Mouse (Mus musculus): ENCODE data around the gene Gm45233. TPM values are rescaled to one million over a fixed set of nuclear protein-coding genes. Genes with fewer than 3 reads are reported as not detected.

The Gm45233 gene
- polyA plus RNA-seq, 1 experiment, result 1.5 TPM

- H3K4me1 ChIP-seq (ENCODE audit: control insufficient read depth, insufficient read depth, low read length), result no peaks in the 10 kb centered on the region
- TF ChIP-seq CTCF (IDR thresholded peaks at IDR 0.05; ENCODE audit: insufficient read depth, low read length), result no peak
- no peak for TF ChIP-seq POLR2A (IDR thresholded peaks at IDR 0.05; ENCODE audit: borderline replicate concordance, extremely low read depth, low read depth, low read length)
- no peak overlapping the region for H3K4me3 ChIP-seq (replicated peaks; ENCODE audit: extremely low read depth, low read depth, low read length)
- 7% methylated on average over 10 of the region's 10 CpGs for WGBS
- DNase-seq, result no peak
Observed at GRCm38 (mm10) chr7:43483236-43483635, 39.3 kb downstream of the Gm45233 start.

GRCm38 (mm10) chr7:43488646-43489045, 44.7 kb downstream of the Gm45233 start:
- DNase-seq, result no peak
- Histone ChIP-seq H3K4me3 (replicated peaks; ENCODE audit: extremely low read depth, low read depth, low read length) (no peak overlapping the region), H3K4me1 (ENCODE audit: control insufficient read depth, insufficient read depth, low read length) (no peaks in the 10 kb centered on the region)
- TF ChIP-seq POLR2A (IDR thresholded peaks at IDR 0.05; ENCODE audit: borderline replicate concordance, extremely low read depth, low read depth, low read length), result no peak
- no peak for TF ChIP-seq CTCF (IDR thresholded peaks at IDR 0.05; ENCODE audit: insufficient read depth, low read length)
- WGBS, result 35% methylated on average over 5 of the region's 5 CpGs

- no peak for DNase-seq
- 3% methylated on average over 19 of the region's 41 CpGs for WGBS
- H3K4me1 ChIP-seq (ENCODE audit: control insufficient read depth, insufficient read depth, low read length), result no peaks in the 10 kb centered on the region
Observed at GRCm38 (mm10) chr7:43489631-43490125, 45.8 kb downstream of the Gm45233 start, which contains the start of gene Iglon5. Iglon5 (minus strand) TSS chr7:43490075.

GRCm38 (mm10) chr7:43490182-43490584, 46.3 kb downstream of the Gm45233 start:
- Histone ChIP-seq H3K4me3 (replicated peaks; ENCODE audit: extremely low read depth, low read depth, low read length) (no peak overlapping the region), H3K4me1 (ENCODE audit: control insufficient read depth, insufficient read depth, low read length) (no peaks in the 10 kb centered on the region)
- no peak for TF ChIP-seq POLR2A (IDR thresholded peaks at IDR 0.05; ENCODE audit: borderline replicate concordance, extremely low read depth, low read depth, low read length)
- TF ChIP-seq CTCF (IDR thresholded peaks at IDR 0.05; ENCODE audit: insufficient read depth, low read length), result no peak
- no peak for DNase-seq
- 0% methylated on average over 12 of the region's 13 CpGs for WGBS

More at GRCm38 (mm10) chr7:43489631-43490125, 45.8 kb downstream of the Gm45233 start, which contains the start of gene Iglon5:
- no peak within 1 kb of the TSS for H3K4me3 ChIP-seq (replicated peaks; ENCODE audit: extremely low read depth, low read depth, low read length)
- TF ChIP-seq POLR2A (IDR thresholded peaks at IDR 0.05; ENCODE audit: borderline replicate concordance, extremely low read depth, low read depth, low read length) (no peak), CTCF (IDR thresholded peaks at IDR 0.05; ENCODE audit: insufficient read depth, low read length) (no peak)

GRCm38 (mm10) chr7:43490861-43491260, 46.9 kb downstream of the Gm45233 start:
- Histone ChIP-seq H3K4me3 (replicated peaks; ENCODE audit: extremely low read depth, low read depth, low read length) (no peak overlapping the region), H3K4me1 (ENCODE audit: control insufficient read depth, insufficient read depth, low read length) (no peaks in the 10 kb centered on the region)
- TF ChIP-seq POLR2A (IDR thresholded peaks at IDR 0.05; ENCODE audit: borderline replicate concordance, extremely low read depth, low read depth, low read length), result no peak
- TF ChIP-seq CTCF (IDR thresholded peaks at IDR 0.05; ENCODE audit: insufficient read depth, low read length), result no peak
- WGBS, result 52% methylated on average over 9 of the region's 9 CpGs
- DNase-seq, result no peak

- peak; percentile 57 for TF ChIP-seq CTCF (IDR thresholded peaks at IDR 0.05; ENCODE audit: insufficient read depth, low read length)
- TF ChIP-seq POLR2A (IDR thresholded peaks at IDR 0.05; ENCODE audit: borderline replicate concordance, extremely low read depth, low read depth, low read length), result no peak
- no peak overlapping the region for H3K4me3 ChIP-seq (replicated peaks; ENCODE audit: extremely low read depth, low read depth, low read length)
- H3K4me1 ChIP-seq (ENCODE audit: control insufficient read depth, insufficient read depth, low read length), result no peaks in the 10 kb centered on the region
- DNase-seq, result no peak
- 19% methylated on average over 21 of the region's 21 CpGs for WGBS
Observed at GRCm38 (mm10) chr7:43495343-43496021, 51.6 kb downstream of the Gm45233 start.

GRCm38 (mm10) chr7:43511707-43512478, 68.0 kb downstream of the Gm45233 start:
- WGBS, result 24% methylated on average over 4 of the region's 4 CpGs
- DNase-seq, result no peak
- H3K4me1 ChIP-seq (ENCODE audit: control insufficient read depth, insufficient read depth, low read length), result no peaks in the 10 kb centered on the region
- H3K4me3 ChIP-seq (replicated peaks; ENCODE audit: extremely low read depth, low read depth, low read length), result no peak overlapping the region
- TF ChIP-seq POLR2A (IDR thresholded peaks at IDR 0.05; ENCODE audit: borderline replicate concordance, extremely low read depth, low read depth, low read length) (no peak), CTCF (IDR thresholded peaks at IDR 0.05; ENCODE audit: insufficient read depth, low read length) (no peak)

GRCm38 (mm10) chr7:43512519-43512918, 68.6 kb downstream of the Gm45233 start:
- WGBS, result 76% methylated on average over 4 of the region's 4 CpGs
- TF ChIP-seq POLR2A (IDR thresholded peaks at IDR 0.05; ENCODE audit: borderline replicate concordance, extremely low read depth, low read depth, low read length) (no peak), CTCF (IDR thresholded peaks at IDR 0.05; ENCODE audit: insufficient read depth, low read length) (no peak)
- Histone ChIP-seq H3K4me3 (replicated peaks; ENCODE audit: extremely low read depth, low read depth, low read length) (no peak overlapping the region), H3K4me1 (ENCODE audit: control insufficient read depth, insufficient read depth, low read length) (no peaks in the 10 kb centered on the region)
- no peak for DNase-seq

Other genes with a start within 250 kb of the Gm45233 start
- 4.9 and 6.9 TPM in 2 replicates for gene Zfp715, start 130.8 kb upstream of the Gm45233 start, polyA plus RNA-seq (2012; rRNA removed)
- 14.7 and 19.2 TPM in 2 replicates for gene Siglecf, start 92.8 kb upstream of the Gm45233 start, polyA plus RNA-seq (2012; rRNA removed)
- gene Siglecg, start 35.9 kb upstream of the Gm45233 start, polyA plus RNA-seq (2012; rRNA removed), result 17.5 and 18.9 TPM in 2 replicates
- gene Lim2, start 16.5 kb upstream of the Gm45233 start, polyA plus RNA-seq (2012; rRNA removed), result 0.05 TPM in 1 of 2 replicates, not detected in the other
- 17.3 and 19.7 TPM in 2 replicates for gene Nkg7, start 7.1 kb upstream of the Gm45233 start, polyA plus RNA-seq (2012; rRNA removed)
- not detected in 2 replicates for gene Cldnd2, start 3.3 kb upstream of the Gm45233 start, polyA plus RNA-seq (2012; rRNA removed)
- 71.4 and 105 TPM in 2 replicates for gene Etfb, start within 50 bp of the Gm45233 start, polyA plus RNA-seq (2012; rRNA removed)
- gene Vsig10l, start 19.0 kb downstream of the Gm45233 start, polyA plus RNA-seq (2012; rRNA removed), result 6.6 and 14.2 TPM in 2 replicates
- 0.85 and 1.0 TPM in 2 replicates for gene Iglon5, start 45.9 kb downstream of the Gm45233 start, polyA plus RNA-seq (2012; rRNA removed)
- not detected in 2 replicates for gene 4931406B18Rik, start 61.8 kb downstream of the Gm45233 start, polyA plus RNA-seq (2012; rRNA removed)
- 11.6 and 15.3 TPM in 2 replicates for gene Cd33, start 100.3 kb downstream of the Gm45233 start, polyA plus RNA-seq (2012; rRNA removed)
- 1.6 and 1.8 TPM in 2 replicates for gene Zfp658, start 118.1 kb downstream of the Gm45233 start, polyA plus RNA-seq (2012; rRNA removed)
- 2.0 and 2.5 TPM in 2 replicates for gene Zfp719, start 135.5 kb downstream of the Gm45233 start, polyA plus RNA-seq (2012; rRNA removed)
- 0.09 TPM in 1 of 2 replicates, not detected in the other for gene Zfp819, start 163.0 kb downstream of the Gm45233 start, polyA plus RNA-seq (2012; rRNA removed)
- gene Ceacam18, start 190.6 kb downstream of the Gm45233 start, polyA plus RNA-seq (2012; rRNA removed), result not detected in 2 replicates
- gene Siglece, start 216.0 kb downstream of the Gm45233 start, polyA plus RNA-seq (2012; rRNA removed), result 4.8 and 7.0 TPM in 2 replicates
- gene Ctu1, start 227.9 kb downstream of the Gm45233 start, polyA plus RNA-seq (2012; rRNA removed), result 9.8 and 11.5 TPM in 2 replicates
- gene Klk14, start 246.3 kb downstream of the Gm45233 start, polyA plus RNA-seq (2012; rRNA removed), result 2.2 and 56.2 TPM in 2 replicates

All from lung, adult 2 months (tissue).